Mouse (Mus musculus) CD8-positive naive resting alpha-beta T cell, adult 2 months (primary cell): Measurements from ENCODE around the gene Srd5a3.

Experiments used
- DNase-seq, 2 experiments: peaks; one replicate each; pipeline ENCODE4 v3.0.0; 2022; ENCODE audit warnings: low read depth in 2 of 2, low spot score in 2 of 2

Gene Srd5a3

DNA sequence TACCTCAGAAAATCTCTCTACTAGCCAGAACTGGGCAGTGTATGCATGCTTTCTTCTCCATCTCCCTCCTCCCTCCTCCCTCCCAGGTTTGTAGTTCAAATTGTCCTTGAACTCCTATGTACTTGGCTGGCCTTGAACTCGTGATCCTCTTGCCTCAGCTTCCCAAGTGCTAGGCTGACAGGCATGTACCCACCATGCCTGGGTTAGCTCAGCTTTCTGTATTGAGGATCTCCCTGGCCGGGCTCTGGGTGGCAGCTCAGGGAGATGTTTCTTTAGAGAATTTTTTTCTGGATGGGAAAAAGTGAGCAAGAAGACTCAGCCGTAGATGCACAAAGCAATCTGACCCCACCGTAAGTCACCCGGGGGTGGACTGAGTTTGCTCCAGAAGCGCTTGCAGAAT, 12.9 kb downstream of the Srd5a3 start:
- no peak for DNase-seq

DNA sequence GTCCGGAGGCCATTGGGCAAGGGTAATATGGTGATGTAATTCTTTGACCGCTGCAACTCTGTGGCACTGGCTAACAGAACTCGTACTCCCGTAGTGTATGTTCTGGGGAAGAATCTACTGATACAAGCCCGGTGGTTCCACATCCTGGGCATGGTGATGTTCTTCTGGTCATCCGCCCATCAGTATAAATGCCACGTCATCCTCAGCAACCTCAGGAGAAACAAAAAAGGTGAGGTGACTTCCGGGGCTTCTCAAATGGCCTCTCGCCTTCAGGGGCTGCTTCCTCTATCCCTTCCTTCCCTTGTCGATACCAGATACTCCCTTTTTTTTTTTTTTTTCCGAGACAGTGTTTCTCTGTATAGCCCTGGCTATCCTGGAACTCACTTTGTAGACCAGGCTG, 13.4 kb downstream of the Srd5a3 start:
- DNase-seq: no peak

DNA sequence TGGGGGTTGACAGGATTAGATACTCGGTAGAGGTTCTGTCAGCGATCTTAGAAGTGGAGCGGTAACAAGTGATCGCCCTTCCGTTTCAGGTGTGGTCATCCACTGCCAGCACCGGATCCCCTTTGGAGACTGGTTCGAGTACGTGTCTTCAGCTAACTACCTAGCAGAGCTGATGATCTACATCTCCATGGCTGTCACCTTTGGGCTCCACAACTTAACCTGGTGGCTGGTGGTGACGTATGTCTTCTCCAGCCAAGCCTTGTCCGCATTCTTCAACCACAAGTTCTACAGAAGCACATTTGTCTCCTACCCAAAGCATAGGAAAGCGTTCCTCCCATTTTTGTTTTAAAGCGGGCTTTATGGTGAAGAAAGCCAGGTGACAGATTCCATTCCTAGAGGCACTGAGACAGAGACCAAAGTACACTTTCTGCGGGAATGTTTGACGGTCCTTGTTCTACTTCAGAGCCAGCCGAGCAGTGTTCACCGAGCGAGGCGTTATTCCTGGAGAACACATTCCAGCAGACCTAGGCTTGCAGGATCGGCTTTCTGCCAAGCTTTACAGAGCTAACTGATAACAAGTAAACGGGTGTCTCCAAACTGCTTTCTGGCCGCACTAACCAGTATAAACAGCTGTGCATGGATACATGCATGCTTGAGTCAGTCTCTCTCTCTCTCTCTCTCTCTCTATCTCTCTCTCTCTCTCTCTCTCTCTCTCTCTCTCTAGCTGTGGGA, 14.5 kb downstream of the Srd5a3 start:
- no peak for DNase-seq

- no peak for DNase-seq
These were observed 19.5 kb downstream of the Srd5a3 start for GRCm38 (mm10) chr5:76159555-76159954.

DNA sequence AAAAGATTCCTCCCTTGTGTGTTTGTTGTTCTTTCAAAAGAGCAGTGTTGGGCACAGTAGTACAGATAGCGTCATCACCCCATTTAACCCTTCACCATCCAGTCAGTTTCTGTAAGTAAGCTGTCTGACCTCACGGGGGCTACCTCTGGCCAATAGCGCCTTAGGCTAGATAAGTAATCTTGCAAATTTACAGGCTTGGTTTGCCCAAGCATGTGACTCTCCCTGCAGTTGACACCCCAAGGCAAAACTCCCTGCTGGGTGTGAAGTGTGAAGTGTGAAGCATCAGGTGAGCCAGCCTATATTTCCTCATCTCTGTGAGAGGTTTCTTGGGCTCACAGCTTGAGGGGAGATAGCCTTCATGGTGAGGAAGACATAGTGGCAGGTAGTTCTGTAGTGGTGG, 20.0 kb downstream of the Srd5a3 start:
- no peak for DNase-seq

DNA sequence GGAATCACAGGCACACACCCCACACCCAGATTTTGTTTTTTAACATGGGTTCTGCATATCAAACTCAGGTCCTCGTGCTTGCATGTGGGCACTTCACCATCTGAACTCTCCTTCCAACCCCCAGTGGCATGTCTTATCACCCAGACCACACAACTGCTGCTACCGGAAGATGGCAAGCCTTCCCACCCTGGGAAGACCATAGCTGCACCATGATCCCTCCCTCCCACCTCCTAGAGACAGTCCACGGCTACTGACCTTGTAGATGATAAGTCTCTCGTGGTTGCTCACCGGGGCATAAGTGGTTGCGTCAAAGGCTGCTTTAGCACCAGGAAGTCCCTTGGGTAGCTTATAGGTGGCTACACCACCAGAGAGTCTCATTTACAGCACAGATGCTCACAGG, 21.4 kb downstream of the Srd5a3 start:
- DNase-seq: no peak

- no peak for DNase-seq
These were observed 22.9 kb downstream of the Srd5a3 start for GRCm38 (mm10) chr5:76162926-76163325.

DNA sequence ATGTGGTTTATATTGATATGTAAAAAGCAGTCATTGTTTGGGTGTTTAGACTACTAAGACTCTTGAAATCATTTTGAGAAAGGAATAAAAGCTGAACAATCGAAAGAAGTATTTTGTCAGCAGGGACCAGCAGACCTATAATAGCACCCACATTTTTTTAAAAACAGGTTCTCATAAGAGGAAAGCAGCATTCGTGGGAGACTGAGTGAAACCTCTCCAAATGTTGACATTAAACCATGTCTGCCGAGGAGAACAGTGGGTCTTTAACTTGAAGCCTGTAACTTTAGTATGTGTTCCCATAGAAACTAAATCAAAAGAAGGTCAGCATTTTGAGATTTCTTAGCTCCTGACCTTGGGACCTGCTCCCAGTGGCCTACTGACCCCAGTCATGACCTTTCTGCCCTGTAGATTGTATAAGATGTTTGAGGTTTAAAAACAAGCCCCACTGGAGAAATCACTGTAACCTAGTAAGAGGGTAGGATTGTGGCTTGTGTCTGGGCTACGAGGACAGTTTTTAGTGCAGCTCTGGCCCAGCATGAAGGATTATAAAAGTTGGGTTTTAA, 23.8 kb downstream of the Srd5a3 start:
- DNase-seq: no peak

DNA sequence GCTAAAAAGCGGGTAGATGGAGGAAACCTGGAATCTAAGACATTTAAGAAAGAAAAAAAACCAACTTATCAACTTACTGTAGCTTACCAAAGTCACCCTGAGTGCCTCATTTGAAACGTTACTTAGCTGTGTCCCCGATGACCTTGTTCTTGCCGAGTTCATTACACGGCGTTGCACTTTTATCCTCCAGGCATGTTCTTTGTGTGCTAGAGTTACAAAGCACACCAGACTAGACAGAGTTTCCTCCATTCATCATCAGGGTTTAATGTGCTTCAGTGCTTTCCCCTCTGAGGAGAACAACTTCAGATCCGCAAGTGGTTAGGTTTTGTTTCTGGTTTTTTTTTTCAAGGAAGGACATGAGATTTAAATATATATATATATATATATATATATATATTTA, 24.8 kb downstream of the Srd5a3 start:
- no peak for DNase-seq

DNA sequence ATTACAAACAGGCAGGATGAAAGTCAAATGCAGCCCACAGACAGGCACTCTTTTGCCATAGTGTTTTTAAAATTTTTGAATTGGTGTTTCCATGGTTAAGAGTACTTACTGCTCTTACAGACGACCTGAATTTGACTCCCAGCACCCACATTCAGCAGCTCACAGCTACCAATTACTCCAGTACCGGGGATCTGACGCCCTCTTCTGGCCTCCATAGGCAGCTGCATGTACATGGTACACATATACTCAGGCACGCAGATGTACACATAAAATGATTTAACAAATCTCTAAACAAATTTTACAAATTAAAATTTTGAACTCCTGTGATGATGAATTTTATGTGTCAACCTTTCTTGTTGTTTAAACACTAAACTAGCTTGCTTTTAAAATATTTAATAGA, 30.5 kb downstream of the Srd5a3 start:
- no peak for DNase-seq

DNA sequence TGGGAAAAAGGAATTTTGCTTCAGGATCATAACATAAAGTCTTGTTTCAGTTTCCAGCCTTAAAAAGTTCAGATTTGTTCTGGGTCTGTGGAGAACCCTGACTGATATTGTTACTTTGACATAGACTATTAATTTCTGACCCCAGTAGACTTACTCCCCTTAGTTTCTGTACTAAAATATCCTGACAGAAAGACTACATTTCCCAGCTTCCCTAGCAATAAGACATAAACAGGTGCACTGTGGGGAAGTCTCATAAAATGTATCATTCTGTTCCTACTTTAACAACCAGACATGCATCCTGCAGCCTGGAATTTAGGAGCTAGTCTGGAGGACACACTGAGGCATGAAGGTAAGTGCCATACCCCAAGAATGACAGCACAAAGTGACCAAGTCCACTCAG, 31.0 kb downstream of the Srd5a3 start:
- no peak for DNase-seq

DNA sequence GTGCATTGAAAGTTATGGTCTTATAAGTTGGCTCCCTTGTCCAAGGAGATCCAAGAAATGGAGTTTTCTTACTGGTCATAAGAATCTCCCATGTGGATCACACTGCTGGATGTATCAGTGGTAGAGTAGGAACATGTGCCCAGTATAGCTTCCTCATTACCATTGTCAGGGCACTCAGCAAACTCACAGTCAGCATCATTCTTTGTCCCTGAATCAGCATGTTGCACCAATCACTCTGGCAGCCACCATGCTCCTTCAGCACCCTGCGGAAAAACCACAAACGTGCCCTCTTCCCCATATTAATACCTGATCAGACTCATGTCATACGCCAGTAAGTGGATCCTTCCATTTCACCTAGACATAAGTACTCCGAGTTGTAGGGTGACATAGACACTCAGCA, 35.0 kb downstream of the Srd5a3 start:
- DNase-seq: no peak

DNA sequence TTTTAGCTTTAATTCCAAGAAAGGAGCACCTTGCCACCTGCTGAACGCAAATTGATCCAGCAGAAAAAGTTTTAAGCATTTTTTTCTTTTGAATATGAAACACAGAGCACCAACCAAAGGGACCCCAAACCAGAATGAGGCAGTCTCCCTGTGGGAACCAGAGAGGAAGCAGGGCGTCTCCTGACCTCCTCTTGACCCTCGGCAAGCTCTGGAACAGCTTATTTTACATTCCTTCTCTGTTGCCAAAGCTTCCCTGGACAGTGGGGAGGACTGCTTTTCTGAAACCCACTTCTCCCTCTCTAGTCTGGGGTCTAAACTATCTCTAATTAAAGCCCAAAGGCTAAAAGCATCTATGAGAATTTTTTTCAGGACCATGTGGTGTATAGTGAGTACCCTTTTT, 36.3 kb downstream of the Srd5a3 start:
- no peak for DNase-seq

DNA sequence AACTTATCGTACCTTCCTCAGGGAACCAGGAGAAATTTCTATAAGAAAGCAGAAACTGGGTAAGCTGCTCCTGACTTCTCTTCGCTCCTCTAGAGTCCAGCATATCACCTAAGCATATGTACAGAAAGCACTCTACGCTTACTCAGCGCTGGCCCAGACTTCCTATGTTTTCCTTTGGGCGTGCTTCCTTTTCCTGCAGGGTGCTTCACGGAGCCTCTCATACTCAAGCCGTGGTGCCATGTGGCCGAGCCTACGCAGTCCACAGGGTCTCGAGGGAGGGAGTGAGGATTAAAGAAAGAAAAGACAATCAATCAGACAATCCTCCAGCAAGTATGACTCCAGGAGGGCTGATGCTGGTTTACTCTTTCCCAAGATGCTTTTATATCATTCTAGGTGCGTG, 36.8 kb downstream of the Srd5a3 start:
- DNase-seq: no peak

DNA sequence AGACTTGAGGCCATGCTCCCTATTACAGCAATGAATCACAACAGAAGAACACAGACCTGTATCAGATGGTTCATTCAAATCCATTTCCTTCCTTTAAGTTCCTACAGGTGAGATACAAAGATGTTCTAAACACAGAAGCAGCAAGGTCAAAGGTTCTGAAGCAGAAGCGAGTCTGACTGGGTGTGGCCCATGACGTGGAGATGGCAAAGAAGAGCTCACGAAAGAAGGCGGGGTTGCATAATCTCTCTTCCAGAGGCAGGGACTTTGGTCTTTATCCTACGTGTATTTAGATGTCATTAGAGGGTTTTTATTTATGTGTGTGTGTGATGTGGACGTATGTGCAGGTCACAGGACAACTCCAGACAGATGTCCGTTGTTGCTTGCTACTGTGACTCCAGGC, 37.6 kb downstream of the Srd5a3 start:
- no peak for DNase-seq

DNA sequence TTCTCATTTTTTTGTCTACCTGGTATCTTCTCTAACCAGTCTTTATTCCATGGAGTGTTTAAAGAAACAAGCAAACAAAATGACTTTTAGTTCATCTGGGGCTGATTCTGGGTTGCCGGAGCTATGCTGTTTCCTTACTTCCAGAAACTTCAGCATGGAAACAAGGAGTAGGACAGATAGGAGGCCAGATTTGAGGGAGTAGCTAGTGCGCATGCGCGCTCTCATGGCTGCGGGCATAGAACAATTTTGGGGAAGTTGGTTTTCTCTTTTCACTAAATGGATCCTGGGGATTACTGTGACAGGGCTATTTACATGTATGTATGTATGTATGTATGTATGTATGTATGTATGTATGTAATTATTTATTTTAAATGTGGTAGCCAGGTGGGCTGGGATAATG, 39.1 kb downstream of the Srd5a3 start:
- DNase-seq: no peak

- DNase-seq: no peak
These were observed 39.7 kb downstream of the Srd5a3 start for GRCm38 (mm10) chr5:76179791-76180190.

- DNase-seq: no peak
These were observed 42.3 kb downstream of the Srd5a3 start for GRCm38 (mm10) chr5:76182326-76182725.

GRCm38 (mm10) chr5:76183043-76183749, 43.1 kb downstream of the Srd5a3 start:
- DNase-seq: no peak

DNA sequence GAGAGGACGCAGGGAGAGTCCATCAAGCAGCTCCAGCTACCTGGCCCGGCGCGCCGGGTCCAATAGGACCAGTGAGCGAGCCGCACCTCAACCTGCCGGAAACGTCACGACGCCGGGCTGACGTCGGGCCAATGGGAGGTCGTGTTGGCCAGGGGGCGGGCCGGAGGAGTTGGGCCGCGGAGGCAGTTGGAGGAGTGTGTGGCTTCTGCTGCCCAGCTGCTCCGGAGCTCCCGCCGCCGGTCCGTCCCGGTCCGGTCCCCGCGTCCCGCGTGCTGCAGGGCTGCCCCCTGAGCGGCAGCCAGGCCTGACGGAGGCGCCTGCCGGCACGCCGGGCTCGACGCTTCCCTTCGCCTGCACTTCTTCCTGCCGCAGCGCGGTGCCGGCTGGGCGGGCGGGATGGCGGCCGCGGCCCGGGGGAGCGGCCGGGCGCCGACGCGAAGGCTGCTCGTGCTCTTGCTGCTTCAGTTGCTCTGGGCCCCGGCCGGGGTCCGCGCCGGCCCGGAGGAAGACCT, 43.7 kb downstream of the Srd5a3 start, which contains the start of gene Tmem165:
Gene Tmem165, plus strand, starts transcription at position 131 of the 512 bp plus-strand sequence.
- peak; percentile 85 to 87 for DNase-seq

DNA sequence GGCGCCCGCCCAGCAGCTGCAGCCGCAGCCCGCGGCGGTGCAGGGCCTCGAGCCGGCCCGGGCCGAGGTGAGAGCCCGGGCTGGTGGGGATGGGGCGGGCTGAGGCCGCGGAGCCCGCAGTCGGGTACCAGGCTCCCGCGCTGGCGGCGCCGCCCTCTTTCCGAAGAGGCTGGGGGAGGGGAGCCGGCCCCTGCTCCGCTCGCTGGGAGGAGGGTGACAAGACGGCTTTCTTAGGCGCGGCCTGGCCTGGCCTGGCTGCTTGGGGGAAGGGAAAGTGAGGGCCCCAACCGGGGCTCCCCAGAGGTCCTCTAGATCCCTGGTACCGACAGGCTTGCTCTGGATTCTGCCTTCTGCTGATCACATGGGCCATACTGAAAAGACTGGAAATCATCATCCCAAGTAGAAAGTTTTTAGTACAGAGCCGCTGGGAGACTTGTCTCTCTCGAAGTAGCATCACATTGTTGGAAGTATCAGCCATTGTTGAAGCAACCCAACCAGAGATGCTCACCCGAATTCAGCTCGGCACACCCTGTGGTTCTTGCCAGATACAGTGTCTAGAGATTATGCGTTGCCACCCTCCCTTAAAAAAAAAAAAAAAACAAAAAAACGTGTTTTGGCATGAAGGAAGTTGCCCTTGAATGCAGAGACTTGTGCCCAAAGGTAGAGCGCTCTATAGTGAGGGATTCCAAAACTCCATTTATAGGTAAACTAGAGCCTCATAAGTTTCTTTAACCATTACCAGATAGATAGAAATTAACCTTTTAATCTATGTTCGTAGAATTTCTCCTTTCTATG, 44.4 kb downstream of the Srd5a3 start:
- DNase-seq: peak; percentile 20 to 35
